Mouse (Mus musculus) spleen, adult 2 months (tissue): ENCODE measurements around the gene Actb.

Experiments
- CTCF ChIP-seq: fragments of 200-500 bp; IDR thresholded peaks from 2 replicates; pipeline ENCODE4 v1.5.1; 2011; ENCODE audit warnings: mild to moderate bottlenecking, inconsistent platforms; ENCODE audit not compliant: insufficient read depth, insufficient read length, insufficient replicate concordance; ENCODE audit errors: extremely low read depth
- POLR2A ChIP-seq: fragments of 200-500 bp; IDR thresholded peaks from 2 replicates; pipeline ENCODE4 v1.6.1; 2011; ENCODE audit warnings: low read depth, low read length, inconsistent platforms

DNA sequence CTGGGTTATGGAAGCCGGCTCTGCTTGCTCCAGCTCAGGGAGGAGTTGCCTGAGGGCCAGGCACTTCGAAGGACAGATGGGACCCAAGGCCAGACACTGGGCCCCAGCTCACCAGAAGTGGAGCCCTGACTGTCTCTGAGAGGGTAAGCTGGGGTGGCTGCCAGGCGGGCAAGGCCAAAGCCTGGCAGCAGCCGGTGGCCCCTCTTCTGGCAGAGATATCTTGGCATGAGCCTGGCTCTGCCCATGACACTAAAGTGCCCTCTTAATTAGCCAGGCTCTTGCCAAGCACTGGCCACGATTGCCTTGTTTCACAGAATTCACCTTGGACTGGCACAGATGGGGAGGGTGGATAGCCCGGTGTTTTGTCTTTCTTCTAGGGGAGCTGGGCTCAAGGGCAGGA is 43.9 kb upstream of the Actb start:
- TF ChIP-seq CTCF: no peak
- no peak for TF ChIP-seq POLR2A
